Mouse (Mus musculus) gastrocnemius, postnatal 36 days (tissue): Measurements from ENCODE around the gene Zfp59. TPM values are rescaled to one million over a fixed set of nuclear protein-coding genes. Genes with fewer than 3 reads are reported as not detected.
"Not testable (repeated sequence)": the region's sequence is repeated elsewhere in the genome, so short reads cannot be mapped to it uniquely, and the experiment has no call there.

Experiments
- DNase-seq, 2 experiments: peaks; one replicate each; pipeline ENCODE4 v3.0.0; 2022
- intact Hi-C: fragments of 180-260 bp; cut with DNase I; formaldehyde crosslinking; loops from one replicate; pipeline ENCODE4 v1.15.1; 2025
- long read RNA-seq, 2 experiments: library from polyadenylated mRNA; stranded (forward); transcript quantifications; one replicate each; pipeline ENCODE4 v2.0.0; 2021
- total RNA-seq, 2 experiments: library from RNA; stranded (reverse); gene quantifications; 2 replicates each; pipeline ENCODE4 v1.2.3; 2021

Gene Zfp59
- total RNA-seq = 1 to 10 TPM; 1.7 to 2.7 TPM
- long read RNA-seq, experiment 1 = 0 reads
- long read RNA-seq, experiment 2, partial matches to known transcripts = 0 of 4 reads
- long read RNA-seq, experiment 2, other reads (novel, unspliced or antisense) = 3 of 4 reads

DNA sequence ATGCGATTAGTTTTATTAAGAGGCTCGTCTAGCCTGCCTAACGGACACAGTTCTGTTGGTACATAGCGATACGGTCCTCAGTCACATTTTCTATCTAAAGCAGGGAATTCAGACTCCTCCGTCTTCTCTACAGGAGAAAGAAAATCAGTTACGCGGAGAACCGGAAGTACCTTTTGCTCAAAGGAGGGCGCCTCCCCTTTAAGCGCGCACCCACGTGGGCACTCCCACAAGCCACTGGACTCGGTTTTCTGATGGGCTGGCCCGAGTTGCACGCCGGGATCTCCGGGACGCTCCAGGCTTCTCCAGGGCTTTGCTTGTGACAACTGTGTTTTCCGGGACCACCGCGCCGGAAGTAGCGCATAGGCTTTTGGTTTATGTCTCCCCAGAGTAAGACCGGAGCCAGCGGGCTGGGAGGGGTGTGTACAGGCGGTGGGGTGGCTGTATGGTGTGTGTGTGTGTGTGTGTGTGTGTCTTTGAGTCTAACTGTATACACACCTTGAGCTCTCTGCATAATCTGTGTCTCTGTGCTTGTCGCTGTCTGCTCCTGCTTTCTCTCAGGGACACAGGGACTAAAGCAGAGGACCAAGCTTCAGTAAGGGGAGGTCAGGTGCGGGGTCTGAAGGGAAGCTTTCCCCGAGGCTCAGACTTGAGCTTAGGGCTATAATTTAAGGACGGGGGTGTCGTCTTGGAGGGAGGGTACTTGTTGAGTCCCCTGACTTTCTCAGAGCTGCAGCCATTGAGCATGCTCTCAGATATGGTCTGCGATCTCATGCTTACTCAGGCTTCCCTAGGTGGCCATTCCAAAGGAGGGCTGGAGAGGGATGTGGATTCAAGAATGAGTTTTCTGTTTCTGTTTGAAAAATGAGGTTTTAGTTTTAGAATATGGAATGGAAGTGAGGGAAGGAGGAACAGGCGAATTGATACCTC is at the start of gene Zfp59:
Zfp59 (plus strand) TSS at position 285 of the 927 bp plus-strand sequence.
- peak; percentile 74 to 80 for DNase-seq
- intact Hi-C loops = loop anchor here (1.0 kb wide), 1 partner anchor 20 kb away; no protein-coding TSS in a partner anchor

DNA sequence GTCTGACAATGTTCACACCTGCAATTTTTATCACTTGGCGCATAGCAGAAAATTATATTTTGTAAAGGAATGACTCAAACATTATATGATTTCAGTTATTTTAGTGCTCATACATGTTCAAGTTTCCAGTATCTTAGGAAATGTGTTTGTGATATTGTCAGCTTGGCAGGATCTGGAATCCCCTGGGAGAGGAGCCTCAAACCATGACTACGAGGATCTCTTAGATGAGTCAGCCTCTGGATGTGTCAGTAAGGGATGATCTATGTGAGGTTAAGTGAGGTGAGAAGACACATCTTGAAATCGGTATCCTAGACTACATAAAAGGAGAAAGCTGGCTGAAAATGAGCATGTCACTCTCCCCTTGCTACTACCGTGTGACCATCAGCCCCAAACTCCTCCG is 49.1 kb upstream of the Zfp59 start:
- intact Hi-C loops = no loop called here
- DNase-seq = no peak

DNA sequence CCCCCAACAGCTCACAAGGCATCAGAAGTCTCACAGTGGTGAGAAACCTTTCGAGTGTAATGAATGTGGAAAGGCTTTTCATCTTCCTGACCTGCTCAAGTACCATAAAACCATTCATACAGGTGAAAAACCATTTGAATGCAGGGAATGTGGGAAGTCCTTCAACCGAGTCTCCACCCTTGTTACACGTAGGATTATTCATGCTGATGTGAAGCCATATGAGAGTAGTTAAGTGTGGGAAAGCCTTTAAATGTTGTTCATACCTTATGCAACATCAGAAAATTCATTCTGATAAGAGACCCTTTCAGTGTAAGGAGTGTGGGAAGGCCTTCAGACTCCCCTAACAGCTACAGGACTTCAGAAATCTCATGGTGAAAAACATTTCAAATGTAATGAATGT is 44.5 kb upstream of the Zfp59 start:
- intact Hi-C loops, DNase-seq: not testable (repeated sequence)

DNA sequence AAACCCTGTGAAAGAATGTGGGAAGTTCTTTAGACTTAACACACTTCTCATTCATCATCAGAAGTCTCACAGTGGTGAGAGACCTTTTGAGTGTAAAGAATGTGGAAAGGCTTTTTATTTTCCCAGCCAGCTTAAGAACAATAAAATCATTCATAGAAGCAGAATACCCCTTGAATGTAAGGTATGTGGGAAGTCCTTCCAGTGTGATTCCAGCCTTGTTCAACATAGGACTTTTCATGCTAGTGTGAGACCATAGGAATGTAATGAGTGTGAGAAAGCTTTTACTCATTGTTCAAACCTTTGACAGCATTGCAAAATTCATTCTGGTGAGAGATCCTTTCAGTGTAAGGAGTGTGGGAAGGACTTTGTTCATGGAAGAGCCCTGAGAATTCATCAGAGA is 43.8 kb upstream of the Zfp59 start:
- no peak for DNase-seq
- intact Hi-C loops = no loop called here

DNA sequence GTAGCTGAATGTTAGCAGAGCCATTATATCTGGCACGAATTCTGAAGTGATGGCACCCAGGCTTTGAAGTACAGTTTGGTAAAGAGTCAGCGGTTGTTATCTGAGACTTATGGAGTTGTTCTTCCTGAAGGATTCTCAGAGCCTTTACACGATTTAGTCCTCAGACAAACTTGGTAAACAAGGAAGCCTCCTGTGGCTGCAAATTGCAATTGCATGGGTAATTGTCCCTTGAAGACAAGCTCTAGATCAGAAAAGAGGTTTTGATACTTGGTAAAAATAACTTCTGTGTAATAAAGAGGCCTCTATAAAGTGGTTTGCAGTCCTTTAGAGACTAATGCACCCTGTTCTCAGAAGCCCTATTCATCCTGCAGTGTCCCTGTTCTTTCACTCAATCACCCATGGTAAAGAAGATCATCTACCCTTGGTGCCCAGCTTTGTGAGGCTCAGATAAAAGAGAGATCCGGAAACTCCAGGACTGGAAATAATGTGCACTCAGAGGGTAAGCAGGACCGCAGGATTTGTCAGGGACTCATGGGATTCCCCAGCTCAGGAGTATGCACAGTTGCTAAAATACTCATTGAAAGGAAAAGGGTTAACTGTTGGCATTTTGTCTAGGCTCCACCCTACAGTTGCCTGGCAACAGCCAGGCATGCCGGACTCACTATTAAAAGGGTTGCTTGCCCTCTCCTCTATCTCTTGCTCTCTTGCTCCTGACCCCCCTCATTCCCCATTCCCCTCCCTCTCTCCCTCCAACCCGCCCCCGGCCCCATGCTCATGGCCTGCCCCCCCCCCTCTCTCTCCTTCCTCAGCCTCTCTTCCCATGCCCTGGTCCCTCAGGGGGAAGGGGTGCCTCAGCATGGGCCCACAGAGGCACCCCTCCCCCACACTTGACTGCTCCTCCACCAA is 40.2 kb upstream of the Zfp59 start:
- intact Hi-C loops = no loop called here
- no peak for DNase-seq

DNA sequence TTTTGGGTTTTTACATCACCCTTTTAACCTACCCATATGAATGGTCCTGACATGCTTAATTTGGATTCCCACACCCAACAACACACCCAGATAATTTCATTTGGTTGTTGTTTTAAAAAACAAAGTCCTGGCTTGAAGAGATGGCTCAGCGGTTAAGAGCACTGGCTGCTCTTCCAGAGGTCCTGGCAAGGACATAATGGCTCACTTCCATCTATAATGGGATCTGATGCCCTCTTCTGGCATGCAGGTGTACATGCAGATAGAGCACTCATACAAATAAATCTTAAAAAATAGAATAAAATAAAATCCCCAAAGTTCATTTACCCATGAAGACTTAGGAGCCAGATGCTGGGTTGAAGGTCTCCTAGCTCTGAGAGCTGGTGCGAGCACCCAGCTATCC is 37.3 kb upstream of the Zfp59 start:
- no peak for DNase-seq
- intact Hi-C loops = no loop called here

DNA sequence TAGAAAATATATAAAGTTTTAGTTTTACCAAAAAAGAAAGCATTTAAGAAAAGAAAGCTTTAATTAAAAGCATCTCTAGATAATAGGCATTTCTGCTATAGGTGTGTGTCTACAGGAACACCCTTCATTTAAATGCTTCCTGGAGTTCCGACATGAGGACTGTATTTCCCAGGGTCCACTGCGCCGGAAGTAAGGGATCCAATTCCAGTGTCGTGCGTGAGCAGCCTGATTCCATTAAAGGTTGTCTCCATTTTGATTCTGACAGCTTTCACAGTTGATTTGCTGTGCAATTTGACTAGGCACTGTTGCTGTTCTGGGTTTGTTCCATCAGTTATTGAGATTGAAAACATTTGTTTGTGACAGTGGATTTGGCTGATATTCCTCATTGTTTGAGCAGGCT is 35.4 kb upstream of the Zfp59 start:
- intact Hi-C loops = no loop called here

DNA sequence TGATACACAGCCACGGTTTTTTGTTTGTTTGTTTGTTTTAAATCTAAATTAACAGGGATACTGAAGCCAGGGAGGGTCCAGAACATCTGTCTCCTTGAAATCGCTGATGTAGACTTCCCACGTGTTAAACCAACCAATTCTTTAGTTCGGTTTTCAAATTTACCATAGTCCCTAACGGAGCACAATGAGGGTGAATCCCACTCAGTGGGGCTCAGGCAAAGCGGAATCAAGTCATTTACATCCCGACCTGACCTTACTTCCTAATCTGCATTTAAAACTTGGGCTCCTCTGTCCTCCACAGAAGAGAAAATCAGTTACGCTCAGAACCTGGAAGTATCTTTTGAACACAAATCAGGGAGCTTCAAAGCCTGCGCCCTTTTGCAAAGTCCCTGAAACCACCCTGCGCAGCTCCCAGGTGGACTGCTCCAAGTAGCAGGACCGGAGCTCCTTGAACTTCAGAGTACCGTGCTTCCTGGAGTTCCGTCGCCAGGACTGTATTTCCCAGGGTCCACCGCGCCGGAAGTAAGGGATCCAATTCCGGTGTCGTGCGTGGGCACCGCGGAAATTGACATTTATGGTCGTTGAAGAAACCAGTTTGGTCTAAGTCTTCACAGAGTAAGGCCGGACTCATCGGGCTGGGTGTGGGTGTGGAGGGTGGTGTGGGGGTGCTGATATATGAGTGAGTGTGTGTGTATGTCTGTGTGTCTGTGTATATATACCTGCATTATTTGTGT is 33.9 kb upstream of the Zfp59 start:
- DNase-seq = peak; percentile 65 to 66
- intact Hi-C loops = no loop called here

More for the DNA sequence above, 35.4 kb upstream of the Zfp59 start:
- no peak for DNase-seq

DNA sequence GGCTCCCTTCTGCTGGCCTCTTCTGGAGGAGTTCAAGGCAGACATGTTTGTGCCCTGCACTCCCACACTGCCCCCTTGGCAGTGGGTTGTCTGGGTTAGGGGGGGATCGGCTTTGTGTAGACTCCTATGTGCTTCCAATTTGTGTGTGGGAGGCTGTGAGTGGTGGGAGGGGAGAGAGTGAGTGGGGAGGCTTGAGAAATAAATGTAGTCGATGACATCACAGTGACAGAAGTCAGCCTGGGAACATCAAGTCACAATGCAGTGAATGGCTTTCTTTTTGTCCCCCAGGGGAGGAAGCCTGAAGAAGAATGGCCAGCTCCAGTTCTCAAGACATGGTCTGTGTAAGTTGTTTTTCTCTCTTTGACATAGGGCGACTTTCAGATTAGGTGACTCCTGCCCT is 31.5 kb upstream of the Zfp59 start, which contains the start of gene Zfp626:
Zfp626 (plus strand) TSS at position 301 of the 400 bp plus-strand sequence.
- intact Hi-C loops = not testable (repeated sequence)

DNA sequence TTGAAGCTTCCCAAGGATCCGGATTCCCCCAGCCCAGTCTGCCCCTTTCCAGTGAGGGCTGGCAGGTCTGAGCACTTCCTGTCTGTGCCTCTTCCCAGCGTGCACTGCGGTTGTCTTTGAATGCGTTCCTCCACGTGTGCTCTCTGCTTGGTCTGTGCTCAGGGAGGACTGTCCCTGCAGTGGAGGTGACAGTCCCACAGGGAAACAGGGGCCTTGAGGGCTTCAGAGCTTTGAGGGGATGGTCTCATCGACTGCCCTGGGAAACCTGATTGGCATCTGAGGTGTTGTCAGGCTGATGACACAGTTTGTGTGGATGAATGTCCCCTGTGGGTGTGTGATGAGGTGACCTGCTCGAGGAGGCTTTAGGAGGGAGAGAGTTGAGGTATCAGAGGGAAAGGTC is 31.1 kb upstream of the Zfp59 start:
- DNase-seq, intact Hi-C loops: not testable (repeated sequence)

More for the DNA sequence above, 31.5 kb upstream of the Zfp59 start, which contains the start of gene Zfp626:
- not testable (repeated sequence) for DNase-seq

DNA sequence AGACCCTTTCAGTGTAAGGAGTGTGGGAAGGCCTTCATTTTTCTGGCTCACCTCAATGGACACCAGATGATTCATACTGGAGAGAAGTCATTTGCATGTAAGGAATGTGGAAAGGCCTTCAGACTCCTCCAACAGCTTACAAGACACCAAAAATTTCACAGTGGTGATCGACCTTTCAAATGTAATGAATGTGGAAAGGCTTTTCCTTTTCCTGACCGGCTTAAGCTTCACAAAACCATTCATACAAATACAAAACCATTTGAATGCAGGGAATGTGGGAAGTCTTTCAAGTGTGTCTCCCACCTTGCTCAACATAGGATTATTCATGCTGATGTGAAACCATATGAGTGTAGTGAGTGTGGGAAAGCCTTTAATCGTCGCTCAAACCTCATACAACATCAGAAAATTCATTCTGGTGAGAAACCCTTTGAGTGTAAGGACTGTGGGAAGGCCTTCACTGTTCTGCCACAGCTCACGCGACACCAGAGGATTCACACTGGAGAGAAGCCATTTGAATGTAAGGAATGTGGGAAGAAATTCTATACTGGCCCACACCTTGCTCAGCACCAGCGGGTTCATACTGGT is 19.8 kb upstream of the Zfp59 start:
- intact Hi-C loops = no loop called here

DNA sequence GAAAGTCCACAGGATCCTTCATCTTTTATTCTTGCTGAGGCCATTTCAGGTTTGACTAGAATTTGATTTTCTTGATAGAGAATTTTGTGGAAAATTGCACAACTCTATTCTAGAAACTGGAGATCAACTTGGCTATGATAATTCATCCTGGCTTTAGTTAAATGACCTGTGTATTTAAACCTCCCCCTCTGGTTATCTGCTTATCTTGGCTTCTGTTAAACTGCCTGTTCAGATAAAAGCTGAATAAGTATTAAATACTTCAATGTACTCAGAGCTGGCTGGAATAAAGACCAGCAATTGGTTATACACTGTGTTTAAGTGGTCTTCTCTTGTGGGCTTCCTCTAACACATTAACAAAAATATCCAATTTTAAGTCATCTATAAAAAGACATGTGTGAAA is 15.8 kb upstream of the Zfp59 start:
- no peak for DNase-seq

More for the DNA sequence above, 19.8 kb upstream of the Zfp59 start:
- no peak for DNase-seq

DNA sequence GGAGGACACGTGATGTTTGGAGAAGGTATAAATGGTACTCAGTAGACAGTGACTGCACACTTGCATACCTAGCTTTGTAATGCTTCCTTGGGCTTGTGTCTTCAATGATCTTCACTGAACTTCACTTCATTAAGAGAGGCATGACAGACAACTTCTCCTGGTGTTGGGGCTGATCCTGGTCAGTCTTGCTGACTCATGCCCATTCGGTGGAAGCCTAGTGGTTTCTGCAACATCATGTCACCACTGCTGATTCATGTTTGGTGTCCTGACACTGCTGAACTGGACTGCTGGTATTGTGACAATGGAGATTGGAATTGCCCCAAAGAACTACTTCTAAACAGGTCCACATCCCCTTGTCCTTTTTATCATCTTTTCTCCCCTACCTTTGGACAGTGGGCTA is 4.3 kb upstream of the Zfp59 start:
- intact Hi-C loops = no loop called here
- DNase-seq = no peak

More for the DNA sequence above, 15.8 kb upstream of the Zfp59 start:
- intact Hi-C loops = no loop called here

DNA sequence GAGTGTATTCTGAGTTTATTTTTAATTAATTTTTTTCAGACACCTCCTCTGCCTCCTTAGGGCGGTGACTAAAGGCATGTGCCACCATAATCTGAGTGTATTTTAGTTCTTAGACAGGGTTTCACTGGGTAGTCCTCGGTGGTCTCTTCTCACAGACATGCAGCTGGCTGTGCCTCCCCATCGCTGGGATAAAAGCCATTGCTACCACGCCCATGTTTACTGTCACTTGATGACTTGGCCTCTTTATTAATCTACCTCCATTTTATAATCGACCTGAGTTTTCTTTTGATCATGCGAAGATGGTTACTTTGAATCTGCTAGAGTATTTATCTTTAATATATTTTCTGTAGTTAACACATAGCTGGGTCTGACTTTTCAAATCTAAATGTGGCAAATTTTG is 511 bp upstream of the Zfp59 start:
- intact Hi-C loops = no loop called here

DNA sequence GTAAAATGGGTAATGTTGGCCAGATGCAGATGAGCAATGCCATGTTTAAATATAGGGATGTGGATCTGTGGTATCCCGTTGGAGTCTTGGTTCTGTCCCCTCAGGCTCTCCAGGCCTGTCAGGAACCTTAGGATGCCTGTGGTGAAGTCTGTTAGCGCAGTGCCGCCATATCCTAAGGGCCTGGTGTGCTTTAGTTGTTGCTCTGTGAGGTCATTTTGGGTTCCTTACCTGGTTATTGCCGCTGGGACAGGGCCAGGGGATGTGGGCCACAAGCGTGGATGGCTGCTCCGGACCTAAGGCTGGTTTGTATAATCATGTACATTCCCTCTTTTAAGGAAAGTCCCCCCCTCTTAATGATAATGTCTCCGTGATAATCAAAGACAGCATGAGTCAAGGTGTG is 1.2 kb downstream of the Zfp59 start:
- DNase-seq = no peak
- intact Hi-C loops = loop anchor here (1.0 kb wide), 1 partner anchor 19 kb away; no protein-coding TSS in a partner anchor

More for the DNA sequence above, 511 bp upstream of the Zfp59 start:
- DNase-seq = no peak

DNA sequence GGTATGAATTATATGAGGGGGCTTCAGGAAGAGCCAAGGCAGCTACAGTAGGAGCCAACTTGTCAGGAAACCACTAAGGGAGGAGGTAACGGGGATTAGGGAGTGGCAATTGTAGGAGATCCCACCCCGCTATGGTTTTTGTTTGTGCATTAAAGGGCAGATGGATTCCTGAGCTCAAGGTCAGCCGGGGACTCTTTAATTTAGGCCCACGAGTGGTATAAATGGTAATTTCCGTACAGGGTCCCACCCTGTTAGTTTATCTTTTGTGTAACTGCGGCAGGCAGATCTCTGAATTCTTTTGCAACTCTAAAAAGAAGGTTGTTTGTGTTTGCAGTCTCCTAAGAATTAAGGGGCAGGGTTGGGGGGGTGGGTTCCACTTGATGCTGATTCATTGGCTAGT is 1.7 kb downstream of the Zfp59 start:
- DNase-seq = no peak
- intact Hi-C loops = no loop called here

DNA sequence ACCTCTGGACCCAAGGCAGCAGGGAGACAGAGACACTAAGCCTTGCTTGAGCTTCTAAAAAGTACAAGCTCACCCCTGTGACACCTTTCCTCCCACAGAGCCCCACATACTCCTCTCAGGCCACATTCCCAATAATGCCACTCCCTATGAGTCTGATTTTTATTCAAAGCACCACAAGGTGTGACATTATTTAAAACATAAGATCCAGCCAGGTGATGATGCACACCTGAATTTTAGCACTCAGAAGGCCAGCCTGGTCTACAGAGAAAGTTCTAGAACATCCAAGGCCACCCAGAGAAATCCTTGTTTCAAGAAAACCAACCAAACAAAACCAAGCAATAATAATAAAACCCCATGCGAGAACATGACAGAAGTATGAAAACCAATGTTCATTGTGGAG is 18.8 kb downstream of the Zfp59 start, which contains the start of gene Zfp607a:
Zfp607a (plus strand) TSS at position 301 of the 400 bp plus-strand sequence.
- intact Hi-C loops = no loop called here
- DNase-seq = no peak

DNA sequence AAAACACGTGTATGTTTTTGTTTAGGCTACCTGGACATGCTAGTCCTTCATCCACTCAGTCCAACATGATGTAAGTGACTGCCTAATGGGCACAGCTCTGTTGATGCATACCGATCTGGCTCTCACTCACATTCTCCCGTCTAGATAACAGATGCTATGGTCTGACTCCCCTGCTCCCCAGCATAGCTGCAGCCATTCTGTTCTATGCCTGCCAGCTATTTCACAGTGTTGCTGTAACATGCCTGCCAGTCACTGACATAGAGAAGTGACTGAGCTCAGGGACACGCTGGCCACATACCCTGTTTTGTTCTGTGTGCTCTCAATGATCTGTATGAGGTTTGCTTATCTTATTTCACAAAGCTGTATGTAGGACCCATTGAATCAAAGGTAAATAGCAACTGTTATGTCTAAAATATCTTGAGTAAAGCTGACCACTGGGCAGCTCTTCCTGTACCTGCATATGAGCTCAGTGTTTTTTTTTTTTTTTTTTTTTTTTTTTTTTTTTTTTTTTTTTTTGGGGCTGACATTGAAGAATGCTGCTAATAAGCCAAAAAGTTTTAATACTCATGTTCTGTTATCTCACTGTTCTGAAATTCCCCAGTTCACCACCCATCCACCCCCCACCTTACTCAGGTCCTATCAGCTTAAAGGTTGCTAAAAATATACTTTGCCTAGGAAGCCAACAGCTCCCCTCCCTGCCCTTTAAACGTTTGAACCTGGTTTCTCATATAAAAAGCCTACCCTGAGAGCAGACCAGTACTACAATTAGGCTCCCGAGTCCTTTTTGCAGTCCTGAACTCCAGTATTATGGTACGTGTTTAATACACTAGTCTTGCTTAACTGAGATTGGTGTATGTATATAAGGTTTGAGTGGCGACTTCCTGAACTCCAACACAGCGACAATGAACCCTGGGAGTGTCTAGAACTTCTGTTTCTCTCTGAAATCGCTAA is 21.2 kb downstream of the Zfp59 start:
- intact Hi-C loops = no loop called here

More for the DNA sequence above, 21.2 kb downstream of the Zfp59 start:
- no peak for DNase-seq
